Mouse (Mus musculus) embryonic facial prominence, embryonic 10.5 days (tissue): ENCODE results near the gene Tmem213. TPM values are rescaled to one million over a fixed set of nuclear protein-coding genes. Genes with fewer than 3 reads are reported as not detected.

Experiments
- DNase-seq: peaks from one replicate; pipeline ENCODE4 v3.0.0-alpha.2; 2017; ENCODE audit warnings: low spot score
- H3K27ac ChIP-seq: fragments of 300-500 bp; sonication (generic); replicated peaks from 2 replicates; pipeline ENCODE4 v1.5.1; 2016; ENCODE audit warnings: mild to moderate bottlenecking
- H3K27me3 ChIP-seq: fragments of 300-500 bp; sonication (generic); replicated peaks from 2 replicates; pipeline ENCODE4 v1.6.1; 2016; ENCODE audit warnings: low read depth, mild to moderate bottlenecking; ENCODE audit not compliant: poor library complexity, severe bottlenecking
- H3K36me3 ChIP-seq: fragments of 300-500 bp; sonication (generic); replicated peaks from 2 replicates; pipeline ENCODE4 v1.6.1; 2016; ENCODE audit warnings: mild to moderate bottlenecking, moderate library complexity
- H3K4me1 ChIP-seq: fragments of 300-500 bp; sonication (generic); 2 replicates; pipeline ENCODE4 v1.6.1; 2016
- H3K4me3 ChIP-seq: fragments of 300-500 bp; sonication (generic); 2 replicates; pipeline ENCODE4 v1.5.1; 2016; ENCODE audit warnings: mild to moderate bottlenecking, moderate library complexity
- H3K9me3 ChIP-seq: fragments of 300-500 bp; sonication (generic); 2 replicates; pipeline ENCODE4 v1.6.1; 2016; ENCODE audit warnings: mild to moderate bottlenecking
- WGBS: fragments of 180-500 bp; shearing (Covaris S2); methylation state at CpG from one replicate; pipeline ENCODE4 v1.1.7; 2016; 5-methylcytosine and 5-hydroxymethylcytosine counted together
- polyA plus RNA-seq: library from polyadenylated mRNA; unstranded; fragments of >200 nt; fragmentation: Nextera tagmentation; extraction: Ambion mirVana; gene quantifications from 2 replicates; pipeline ENCODE4 v1.2.1, GENCODE M21; 2016

Gene Tmem213
- polyA plus RNA-seq, 1 experiment from 2014 or later, result 0.25 TPM

DNA sequence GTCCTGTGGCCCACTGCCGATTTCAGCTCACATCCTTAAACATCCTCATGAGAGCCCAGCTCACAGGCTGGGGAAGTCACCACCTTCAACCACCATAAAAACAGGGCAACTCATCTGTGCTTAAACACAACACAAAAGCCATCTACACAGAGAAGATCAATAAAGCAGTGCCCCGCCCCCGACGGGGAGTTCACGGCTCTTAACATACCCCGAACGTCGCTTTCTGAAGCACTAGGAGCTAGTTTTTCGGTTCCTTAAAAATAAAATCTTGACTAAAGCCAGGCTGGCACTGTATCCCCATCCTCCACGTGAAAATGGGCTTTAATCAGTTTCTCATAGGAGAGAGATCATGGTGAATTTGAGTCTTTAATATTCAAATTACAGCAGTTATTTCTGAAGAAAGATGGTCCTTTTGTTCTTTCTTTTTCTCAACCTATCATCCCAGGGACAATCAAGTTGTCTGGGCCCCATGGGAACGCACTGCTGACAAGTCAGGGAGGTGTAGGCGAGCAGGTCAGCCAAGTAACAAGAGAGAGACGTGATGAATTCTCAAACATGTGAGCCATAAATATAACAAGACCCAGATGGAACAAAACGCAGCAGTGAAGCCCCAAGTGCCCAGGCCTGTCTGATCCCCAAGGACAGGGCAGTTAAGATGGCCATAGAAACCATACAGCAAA lies 53.9 kb downstream of the Tmem213 start:
- Histone ChIP-seq H3K36me3 (peaks cover 57% of the 10 kb centered on the region), H3K9me3 (no peaks in the 10 kb centered on the region), H3K4me3 (no peak overlapping the region), H3K4me1 (peaks cover 61% of the 10 kb centered on the region), H3K27me3 (no peaks in the 10 kb centered on the region), H3K27ac (no peak overlapping the region)
- DNase-seq, result no peak
- 78% methylated on average over 14 of the region's 14 CpGs for WGBS

DNA sequence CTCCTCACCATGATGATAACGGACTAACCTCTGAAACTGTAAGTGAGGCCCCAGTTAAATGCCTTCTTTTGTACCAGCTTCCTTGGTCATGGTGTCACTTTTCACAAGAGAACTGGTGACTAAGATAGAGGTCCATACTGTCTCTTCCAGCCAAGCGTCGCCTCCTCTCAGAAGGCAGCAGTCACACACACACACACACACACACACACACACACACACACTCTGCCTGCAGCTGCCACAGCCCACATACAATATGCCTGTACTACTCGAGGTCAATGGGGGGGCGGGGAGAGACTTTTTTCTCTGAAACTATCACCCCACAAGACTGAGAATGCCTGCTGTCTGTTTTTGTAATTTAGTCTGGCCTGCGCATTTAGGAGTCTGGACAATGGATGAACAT lies 55.6 kb downstream of the Tmem213 start:
- peaks cover 68% of the 10 kb centered on the region for H3K36me3 ChIP-seq

DNA sequence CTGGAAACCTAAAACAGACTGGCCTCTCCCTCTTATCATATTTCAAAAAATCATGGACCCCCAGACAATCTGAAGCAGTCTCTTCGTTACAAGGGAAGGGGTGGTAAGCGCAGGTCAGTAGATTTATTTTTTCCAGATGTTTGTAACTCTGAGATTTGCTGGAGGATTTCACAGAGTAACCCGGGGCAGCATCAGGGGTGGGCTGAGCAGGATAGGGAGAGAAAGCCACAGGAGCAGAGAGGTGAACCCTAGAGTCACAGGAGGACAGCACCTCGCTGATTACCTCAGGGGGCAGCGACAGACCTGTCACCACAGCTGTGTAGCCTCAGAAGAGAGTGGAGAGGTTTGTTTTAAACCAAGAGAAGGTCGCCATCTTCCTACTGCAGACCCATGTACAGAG lies 56.3 kb downstream of the Tmem213 start:
- WGBS, result 42% methylated on average over 6 of the region's 6 CpGs
- H3K4me1 ChIP-seq, result peaks cover 46% of the 10 kb centered on the region
- H3K9me3 ChIP-seq, result no peaks in the 10 kb centered on the region
- peak overlapping the region; percentile 82 for H3K27ac ChIP-seq
- H3K4me3 ChIP-seq, result peak overlapping the region; percentile 30; the same call in 1 of the 2 replicates
- H3K36me3 ChIP-seq, result peaks cover 75% of the 10 kb centered on the region
- DNase-seq, result peak; percentile 65
- H3K27me3 ChIP-seq, result no peaks in the 10 kb centered on the region

More for the DNA sequence above, 55.6 kb downstream of the Tmem213 start:
- Histone ChIP-seq H3K27ac (peak overlapping the region; percentile 82), H3K27me3 (no peaks in the 10 kb centered on the region), H3K4me1 (peaks cover 48% of the 10 kb centered on the region), H3K4me3 (no peak overlapping the region), H3K9me3 (no peaks in the 10 kb centered on the region)
- WGBS, result 76% methylated on average over 6 of the region's 6 CpGs
- no peak for DNase-seq

Other genes with a start within 250 kb of the Tmem213 start
- gene Trim24, start 238.4 kb upstream of the Tmem213 start, polyA plus RNA-seq, result 20.4 and 20.7 TPM in 2 replicates
- gene Svopl, start 62.3 kb upstream of the Tmem213 start, polyA plus RNA-seq, result 1.8 and 2.4 TPM in 2 replicates
- gene Atp6v0a4, start 15.3 kb downstream of the Tmem213 start, polyA plus RNA-seq, result 0.05 TPM in 2 replicates
- gene D630045J12Rik, start 144.8 kb downstream of the Tmem213 start, polyA plus RNA-seq, result 7.4 and 8.1 TPM in 2 replicates
- 17.0 and 17.5 TPM in 2 replicates for gene Zc3hav1l, start 190.0 kb downstream of the Tmem213 start, polyA plus RNA-seq
- gene Zc3hav1, start 245.3 kb downstream of the Tmem213 start, polyA plus RNA-seq, result 1.9 and 2.5 TPM in 2 replicates